Mouse (Mus musculus) adrenal gland, postnatal 10 days (tissue): Measurements from ENCODE around the gene Sgpp1. TPM values are rescaled to one million over a fixed set of nuclear protein-coding genes. Genes with fewer than 3 reads are reported as not detected.
"Not testable (repeated sequence)": the region's sequence is repeated elsewhere in the genome, so short reads cannot be mapped to it uniquely, and the experiment has no call there.

ENCODE experiments used
- DNase-seq: peaks from one replicate; pipeline ENCODE4 v3.0.0; 2021; ENCODE audit warnings: mixed read lengths
- total RNA-seq, 2 experiments: library from RNA; stranded (reverse); gene quantifications; 2 replicates each; pipeline ENCODE4 v1.2.3; 2021

Gene Sgpp1
- total RNA-seq, 2 experiments from 2014 or later: 42.7 to 57.5 TPM

DNA sequence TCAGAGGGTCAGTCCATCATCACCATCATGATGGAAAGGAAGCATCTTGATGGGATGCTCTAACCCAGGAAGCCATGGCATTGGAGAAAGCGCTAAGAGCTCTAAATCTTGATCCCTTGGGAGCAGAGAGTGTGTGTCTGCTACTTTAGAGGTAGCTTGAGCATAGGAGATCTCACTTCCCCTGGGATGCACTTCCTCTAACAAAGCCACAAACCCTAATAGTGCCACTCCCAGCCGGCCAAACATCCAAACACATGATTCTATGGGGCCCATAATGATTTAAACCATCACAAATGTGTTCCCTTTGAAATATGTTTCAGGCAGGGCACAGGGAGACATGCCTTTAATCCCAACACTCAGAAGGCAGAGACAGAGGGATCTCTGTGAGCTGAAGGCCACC, 46.5 kb downstream of the Sgpp1 start:
- DNase-seq: no peak

DNA sequence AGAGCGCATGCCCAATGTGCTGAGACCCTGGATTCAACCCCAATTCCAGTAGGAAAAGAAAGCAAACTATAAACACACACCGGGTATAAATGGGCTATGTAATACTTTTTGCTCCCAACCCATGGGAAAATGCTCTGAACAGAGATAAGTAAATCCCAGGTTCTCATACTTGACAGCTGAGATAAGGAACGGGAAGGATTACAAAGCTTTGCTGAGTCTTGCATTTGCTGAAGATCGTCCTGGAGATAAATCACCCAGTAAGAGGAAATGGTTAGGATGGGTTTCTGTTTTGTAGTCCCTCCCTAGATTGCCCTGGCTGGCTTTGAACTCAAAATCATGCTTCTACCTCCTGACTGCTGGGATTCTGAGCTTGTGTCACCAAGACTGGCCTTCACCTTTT, 48.2 kb downstream of the Sgpp1 start:
- DNase-seq: no peak

DNA sequence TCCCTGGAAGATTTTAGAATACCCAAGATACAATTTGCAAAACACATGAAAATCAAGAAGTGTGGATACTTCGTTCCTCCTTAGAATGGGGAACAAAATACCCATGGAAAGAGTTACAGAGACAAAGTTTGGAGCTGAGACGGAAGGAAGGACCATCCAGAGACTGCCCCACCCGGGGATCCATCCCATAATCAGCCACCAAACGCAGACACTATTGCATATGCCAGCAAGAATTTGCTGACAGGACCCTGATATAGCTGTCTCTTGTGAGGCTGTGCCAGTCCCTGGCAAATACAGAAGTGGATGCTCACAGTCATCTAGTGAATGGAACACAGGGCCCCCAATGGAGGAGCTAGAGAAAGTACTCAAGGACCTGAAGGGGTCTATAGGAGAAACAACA, 51.5 kb downstream of the Sgpp1 start:
- not testable (repeated sequence) for DNase-seq

DNA sequence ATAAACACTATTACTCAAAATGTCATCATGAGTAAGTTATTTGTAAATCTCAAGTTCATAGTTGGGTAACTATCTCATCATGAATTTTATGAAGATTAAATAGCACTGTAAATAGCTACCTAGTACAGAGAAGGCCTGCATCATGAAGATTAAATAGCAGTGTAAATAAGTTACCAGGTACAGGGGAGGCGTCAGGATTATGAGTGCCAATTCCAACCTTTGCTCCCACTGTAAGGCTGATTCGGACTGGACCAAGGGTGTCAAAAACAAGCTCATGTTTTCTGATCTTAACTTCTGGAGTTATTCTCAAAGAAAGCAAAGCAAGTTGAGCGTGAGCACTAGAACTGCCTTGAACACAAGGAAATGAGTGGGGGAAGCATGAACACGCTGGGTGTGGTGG, 51.9 kb downstream of the Sgpp1 start:
- no peak for DNase-seq

DNA sequence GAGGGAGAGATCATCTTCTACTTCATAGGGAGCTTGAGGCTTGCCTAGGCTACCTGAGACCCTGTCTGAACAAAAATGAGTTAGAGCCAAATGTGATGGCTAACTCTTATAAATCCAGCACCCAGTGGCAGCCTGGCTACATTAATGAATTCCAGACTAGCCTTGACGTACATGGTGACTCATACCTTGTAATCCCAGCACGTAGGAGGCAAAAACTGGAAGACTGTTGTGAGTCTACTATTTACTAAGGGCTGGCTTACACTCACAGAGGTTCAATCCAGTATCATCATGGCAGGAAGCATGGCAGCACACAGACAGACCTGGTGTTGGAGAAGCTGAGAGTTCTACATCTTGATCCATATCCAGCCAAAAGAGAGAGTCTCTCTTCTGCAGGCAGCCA, 52.7 kb downstream of the Sgpp1 start:
- no peak for DNase-seq

DNA sequence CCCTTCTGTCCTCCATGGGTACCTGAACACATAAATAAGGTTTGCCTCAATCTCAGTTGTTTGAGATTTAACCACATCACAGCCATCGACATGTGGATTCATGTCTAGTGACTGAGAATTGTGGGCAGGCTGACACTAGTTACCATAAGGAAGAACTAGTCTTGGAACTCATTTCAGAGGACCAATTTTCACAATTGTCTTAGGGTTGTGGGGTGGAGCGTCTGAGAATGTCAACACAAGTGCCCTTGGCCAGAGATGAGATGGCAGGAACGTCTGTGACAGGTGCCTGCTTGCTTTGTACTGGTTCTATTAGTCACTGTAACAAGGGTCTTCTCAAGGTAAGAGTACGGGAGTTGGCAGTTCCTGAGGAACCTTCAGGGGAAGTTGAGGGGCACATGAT, 54.4 kb downstream of the Sgpp1 start:
- DNase-seq: no peak

DNA sequence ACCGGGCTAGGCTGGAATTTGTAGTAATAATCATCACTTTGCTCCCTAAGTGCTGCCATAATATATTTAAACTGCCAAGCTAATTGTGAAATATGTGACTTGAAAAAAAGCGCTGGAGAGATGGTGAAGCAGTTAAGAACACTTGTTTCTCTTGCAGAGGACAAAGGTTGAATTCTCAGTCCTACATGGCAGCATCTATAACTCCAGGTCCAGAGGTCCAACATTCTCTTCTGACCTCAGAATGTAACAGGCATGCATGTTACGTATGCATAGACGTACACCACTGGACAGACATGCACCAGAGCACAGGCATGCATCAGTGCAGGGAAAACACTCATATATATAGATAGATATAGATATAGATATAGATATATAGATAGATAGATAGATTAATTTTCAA, 57.1 kb downstream of the Sgpp1 start:
- DNase-seq: no peak

DNA sequence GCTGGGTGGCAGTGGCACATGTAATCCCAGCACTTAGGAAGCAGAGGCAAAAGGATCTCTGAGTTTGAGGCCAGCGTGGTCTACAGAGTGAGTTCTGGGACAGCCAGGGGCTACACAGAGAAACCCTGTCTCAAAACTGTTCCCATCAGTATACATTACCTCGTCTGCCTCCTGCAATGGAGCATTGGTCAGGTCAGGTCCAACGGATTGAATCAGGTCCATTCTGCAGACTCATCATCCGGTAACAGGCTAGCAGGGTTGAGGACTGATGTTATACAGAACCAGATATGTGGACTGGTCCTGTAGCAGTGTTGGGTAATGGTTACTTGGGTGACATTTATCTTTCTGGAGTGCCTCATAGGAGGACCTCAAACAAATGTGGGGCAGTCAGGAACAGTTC, 62.9 kb downstream of the Sgpp1 start:
- DNase-seq: no peak

DNA sequence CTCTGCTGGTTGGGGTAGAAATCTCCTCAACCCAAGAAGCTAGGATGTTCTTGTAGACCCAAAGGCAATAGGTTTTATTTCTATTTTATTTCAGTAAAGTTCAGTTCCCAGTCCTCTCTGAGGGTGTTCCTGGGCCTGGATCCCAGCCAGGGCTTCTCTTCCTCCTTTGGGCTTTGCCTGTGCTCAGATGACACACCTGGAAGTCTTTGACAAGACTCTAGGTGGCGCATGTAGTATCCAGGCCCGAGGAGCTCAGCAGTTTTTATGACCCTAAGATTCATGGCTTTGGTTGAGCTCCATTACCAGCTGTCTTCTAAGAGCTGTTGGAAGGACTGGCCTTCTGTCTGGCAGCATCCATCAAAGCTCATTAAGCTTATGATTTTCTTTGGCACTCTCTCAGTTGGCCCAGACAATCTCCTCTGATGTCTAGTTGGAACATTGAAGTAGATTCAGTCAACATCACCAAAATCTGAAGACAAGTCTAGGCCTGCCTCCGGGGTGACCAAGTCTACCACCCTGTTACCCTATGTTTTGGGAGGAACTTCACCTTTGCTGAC, 63.7 kb downstream of the Sgpp1 start:
- no peak for DNase-seq

DNA sequence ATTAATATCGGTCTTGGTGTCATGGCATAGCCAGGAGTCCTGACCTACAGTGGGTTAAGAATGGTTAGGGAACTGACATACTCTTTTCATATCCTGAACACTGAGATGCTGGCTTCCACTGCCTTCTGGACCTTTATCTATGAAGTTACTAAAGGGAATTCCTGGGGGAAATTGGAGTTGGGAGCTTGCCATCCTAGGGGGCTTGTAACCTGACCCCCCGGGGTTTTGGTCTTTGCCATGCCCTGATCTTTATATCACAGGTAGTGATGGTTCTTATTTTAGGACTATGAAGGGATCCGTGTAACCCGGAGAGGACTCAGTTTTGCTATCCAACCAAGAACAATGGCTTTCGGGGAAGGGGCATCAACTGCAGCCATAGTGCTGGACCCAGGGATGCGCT, 64.9 kb downstream of the Sgpp1 start:
- DNase-seq: no peak

DNA sequence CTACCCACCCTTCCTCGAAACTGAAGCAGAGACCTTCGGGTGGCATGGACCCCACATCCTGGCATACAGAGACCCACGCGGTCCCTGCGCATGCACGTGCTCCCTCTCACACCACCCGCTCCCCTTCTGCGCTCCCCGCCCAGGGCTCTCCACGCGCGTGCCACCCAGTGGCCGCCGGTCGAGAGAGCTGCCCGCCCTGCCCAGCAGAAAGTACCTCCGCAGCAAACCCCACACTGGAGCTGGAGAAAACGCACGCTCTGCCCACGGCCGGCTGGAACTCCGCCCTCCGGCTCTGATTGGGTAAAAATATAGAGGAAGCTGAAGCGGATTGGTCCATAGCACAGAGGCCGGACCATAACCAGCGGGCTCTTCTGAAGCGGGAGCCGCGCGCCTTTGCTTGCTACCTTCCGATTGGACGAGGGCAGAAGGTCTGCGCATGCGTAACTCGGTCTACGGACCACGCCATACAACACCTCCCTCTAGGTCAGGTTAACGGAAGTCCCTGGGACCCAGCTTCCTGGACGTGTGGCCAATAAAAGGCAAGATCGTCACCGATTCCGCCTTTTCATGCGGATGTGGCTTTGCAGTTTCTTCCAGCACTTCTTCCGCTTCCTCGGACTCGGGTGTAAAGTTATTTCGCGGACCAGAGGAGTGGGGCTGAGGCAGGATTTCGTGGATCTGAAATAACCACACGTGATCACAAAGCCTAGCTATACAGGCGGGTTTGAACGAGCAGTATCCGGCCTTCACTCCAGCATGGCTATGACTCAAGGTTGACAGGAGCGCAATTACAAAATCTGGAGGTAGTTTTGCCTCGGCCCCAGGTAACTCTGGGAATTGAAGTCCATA, 66.0 kb downstream of the Sgpp1 start, which contains the start of gene Wdr89:
TSS of gene Wdr89 (minus strand) at position 280 of the 849 bp plus-strand sequence.
- DNase-seq: peak; percentile 99

DNA sequence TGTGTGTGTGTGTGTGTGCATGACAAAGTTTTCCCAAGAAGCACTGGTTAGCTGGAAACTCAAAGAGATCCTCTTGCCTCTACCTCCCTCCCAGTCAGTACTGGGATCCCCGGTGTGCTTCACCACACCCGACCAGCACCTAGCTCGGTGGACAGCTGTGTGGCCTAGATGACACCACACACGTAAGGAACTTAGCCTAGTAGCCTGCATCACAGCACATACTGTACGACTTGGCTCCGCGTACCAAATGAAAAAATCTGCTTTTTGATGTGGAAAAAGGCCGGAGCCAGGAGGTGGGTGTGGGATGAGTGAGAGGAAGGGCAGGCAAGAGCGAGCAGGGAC, 66.6 kb downstream of the Sgpp1 start:
- no peak for DNase-seq

DNA sequence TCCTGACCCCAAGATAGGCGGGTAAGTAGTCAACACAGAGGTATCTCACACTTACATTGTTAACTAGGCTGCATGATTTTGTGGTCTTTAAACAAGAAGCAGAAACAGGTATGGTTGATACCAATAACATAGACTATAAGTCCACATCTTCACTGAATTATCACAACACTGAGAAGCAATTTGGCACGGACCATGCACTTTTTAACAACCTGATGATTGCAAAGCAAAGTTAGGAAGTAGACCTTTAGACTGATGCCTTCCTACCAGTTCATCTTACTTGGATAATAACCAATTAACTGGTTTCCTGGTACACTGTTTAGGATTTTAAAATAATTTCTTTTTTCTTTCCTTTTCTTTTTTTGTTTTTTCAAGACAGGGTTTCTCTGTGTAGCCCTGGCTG, 67.3 kb downstream of the Sgpp1 start:
- no peak for DNase-seq

DNA sequence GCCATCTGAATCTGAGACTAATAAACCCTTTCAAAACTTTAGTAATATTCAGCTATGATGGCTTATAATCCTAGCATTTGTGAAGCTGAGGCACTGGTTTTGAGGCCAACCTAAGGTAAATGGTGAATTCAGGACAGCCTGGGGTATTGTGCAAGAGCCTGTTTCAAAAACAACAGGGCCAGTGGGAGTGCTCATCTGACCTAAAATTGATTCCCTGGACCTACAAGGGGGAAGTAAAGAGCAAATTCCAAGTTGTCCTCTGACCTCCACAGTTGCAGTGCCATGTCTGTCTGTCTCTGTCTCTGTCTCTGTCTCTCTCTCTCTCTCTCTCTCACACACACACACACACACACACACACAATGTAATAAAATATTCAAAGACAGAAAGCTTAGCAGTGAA, 68.6 kb downstream of the Sgpp1 start:
- DNase-seq: peak; percentile 38

DNA sequence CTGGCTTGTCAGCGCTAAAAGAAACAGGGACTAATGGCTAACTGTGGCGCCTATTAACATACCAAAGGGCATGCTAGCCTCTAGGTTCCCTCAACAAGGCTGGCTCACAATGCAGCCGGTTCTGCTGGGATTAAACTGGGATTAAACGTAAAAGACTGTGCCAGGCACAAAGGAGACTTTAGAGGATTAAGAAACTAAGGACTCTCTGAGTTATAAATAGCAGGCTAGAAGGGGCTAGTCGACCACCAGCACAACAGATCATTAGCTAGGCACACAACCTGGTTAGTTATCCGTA, 71.1 kb downstream of the Sgpp1 start:
- no peak for DNase-seq

Other genes starting within 250 kb of the Sgpp1 start
- 10 to 100 TPM; 38.1 to 41.3 TPM for gene Ppp2r5e, start 139.5 kb downstream of the Sgpp1 start, total RNA-seq
- gene Wdr89, start 66.2 kb downstream of the Sgpp1 start, total RNA-seq: 1 to 10 TPM; 4.8 to 8.3 TPM
- gene Syne2, start 82.4 kb upstream of the Sgpp1 start, total RNA-seq: 10 to 100 TPM; 46.8 to 78.3 TPM